Mouse (Mus musculus) hindbrain, embryonic 12.5 days (tissue): ENCODE data around the gene Susd6. TPM values are rescaled to one million over a fixed set of nuclear protein-coding genes. Genes with fewer than 3 reads are reported as not detected.
A peak's percentile ranks its signal among the peaks of the same experiment; 100 is the strongest.

Experiments used
- ATAC-seq: fragments of 200-750 bp; cut with Nextera tagmentation; 2 replicates; pipeline ENCODE4 v1.8.0; 2017; ENCODE audit warnings: moderate TSS enrichment; ENCODE audit not compliant: low FRiP score
- H3K27ac ChIP-seq: fragments of 300-500 bp; sonication (generic); 2 replicates; pipeline ENCODE4 v1.5.1; 2016; ENCODE audit warnings: mild to moderate bottlenecking
- H3K27me3 ChIP-seq: fragments of 300-500 bp; sonication (generic); 2 replicates; pipeline ENCODE4 v1.6.1; 2016; ENCODE audit warnings: mild to moderate bottlenecking
- H3K36me3 ChIP-seq: fragments of 300-500 bp; sonication (generic); 2 replicates; pipeline ENCODE4 v1.6.1; 2016; ENCODE audit warnings: mild to moderate bottlenecking
- H3K4me1 ChIP-seq: fragments of 300-500 bp; sonication (generic); 2 replicates; pipeline ENCODE4 v1.6.1; 2016
- H3K4me2 ChIP-seq: fragments of 300-500 bp; sonication (generic); replicated peaks from 2 replicates; pipeline ENCODE4 v1.6.1; 2016; ENCODE audit warnings: mild to moderate bottlenecking
- H3K4me3 ChIP-seq: fragments of 300-500 bp; sonication (generic); 2 replicates; pipeline ENCODE4 v1.5.1; 2016; ENCODE audit warnings: mild to moderate bottlenecking
- H3K9ac ChIP-seq: fragments of 300-500 bp; sonication (generic); 2 replicates; pipeline ENCODE4 v1.6.1; 2016; ENCODE audit warnings: mild to moderate bottlenecking, moderate library complexity
- H3K9me3 ChIP-seq: fragments of 300-500 bp; sonication (generic); replicated peaks from 2 replicates; pipeline ENCODE4 v1.6.1; 2016; ENCODE audit warnings: mild to moderate bottlenecking
- WGBS: fragments of 180-500 bp; shearing (Covaris S2); methylation state at CpG from one replicate; pipeline ENCODE4 v1.1.7; 2016; 5-methylcytosine and 5-hydroxymethylcytosine counted together
- polyA plus RNA-seq: library from polyadenylated mRNA; unstranded; fragments of >200 nt; fragmentation: Nextera tagmentation; extraction: Ambion mirVana; gene quantifications from 2 replicates; pipeline ENCODE4 v1.2.1, GENCODE M21; 2016

Susd6 gene
- polyA plus RNA-seq, 1 experiment from 2014 or later = 18.8 TPM

DNA sequence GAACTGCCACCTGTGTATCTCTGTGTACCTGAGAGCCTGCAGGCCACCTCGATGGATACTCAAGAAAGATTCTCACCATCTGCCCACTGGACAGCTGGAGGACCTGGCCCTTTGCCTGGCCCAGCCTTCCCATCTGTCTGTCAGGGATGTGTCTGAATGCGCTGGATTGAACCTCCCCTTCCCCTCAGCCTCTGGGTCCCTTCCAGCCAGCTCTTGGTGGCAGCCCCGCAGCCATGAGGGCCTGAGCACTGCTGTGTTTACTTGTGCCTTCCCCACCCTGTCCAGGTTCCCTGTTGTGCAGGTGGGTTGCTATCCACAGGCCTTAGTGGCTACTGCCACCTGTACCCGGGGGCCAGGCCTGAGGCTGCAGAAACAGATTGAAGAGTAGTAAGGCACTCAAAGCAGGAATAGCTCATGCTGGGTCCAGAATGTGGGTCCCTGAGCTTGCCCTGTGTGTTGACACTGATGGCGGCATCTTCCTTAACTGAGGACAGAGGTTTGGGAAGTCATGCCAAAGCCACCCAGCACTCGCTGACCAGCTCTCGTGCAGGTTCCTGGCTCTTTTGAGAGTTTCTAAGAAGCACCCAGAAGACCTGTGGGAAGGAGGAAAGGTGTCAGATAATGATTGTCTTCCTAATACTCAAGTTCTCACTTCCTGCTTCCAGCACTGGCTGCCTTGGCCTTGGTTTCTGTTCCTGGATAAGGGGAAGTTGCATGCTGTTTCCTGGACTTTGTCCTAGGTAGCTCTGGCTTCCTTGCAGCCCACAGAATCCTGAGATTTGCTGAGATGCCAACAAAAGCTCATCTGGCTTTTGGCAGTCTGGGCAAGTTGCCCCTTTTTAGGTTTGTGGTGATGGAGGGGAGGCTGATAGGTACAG is 87.1 kb downstream of the Susd6 start:
- no peak for ATAC-seq

GRCm38 (mm10) chr12:80878093-80878430 is 87.8 kb downstream of the Susd6 start:
- WGBS = 92% methylated on average over 6 of the region's 6 CpGs
- Histone ChIP-seq H3K9me3 (no peaks in the 10 kb centered on the region), H3K4me1 (no peaks in the 10 kb centered on the region), H3K27me3 (no peaks in the 10 kb centered on the region), H3K9ac (no peak overlapping the region), H3K4me2 (no peak overlapping the region), H3K36me3 (peaks cover 40% of the 10 kb centered on the region), H3K27ac (no peak overlapping the region), H3K4me3 (no peak overlapping the region)
- ATAC-seq = no peak

More for the DNA sequence above, 87.1 kb downstream of the Susd6 start:
- Histone ChIP-seq H3K36me3 (peaks cover 40% of the 10 kb centered on the region), H3K9me3 (no peaks in the 10 kb centered on the region), H3K27ac (no peak overlapping the region), H3K9ac (no peak overlapping the region), H3K4me2 (no peak overlapping the region), H3K4me1 (no peaks in the 10 kb centered on the region), H3K4me3 (no peak overlapping the region), H3K27me3 (no peaks in the 10 kb centered on the region)
- WGBS = 91% methylated on average over 7 of the region's 7 CpGs

DNA sequence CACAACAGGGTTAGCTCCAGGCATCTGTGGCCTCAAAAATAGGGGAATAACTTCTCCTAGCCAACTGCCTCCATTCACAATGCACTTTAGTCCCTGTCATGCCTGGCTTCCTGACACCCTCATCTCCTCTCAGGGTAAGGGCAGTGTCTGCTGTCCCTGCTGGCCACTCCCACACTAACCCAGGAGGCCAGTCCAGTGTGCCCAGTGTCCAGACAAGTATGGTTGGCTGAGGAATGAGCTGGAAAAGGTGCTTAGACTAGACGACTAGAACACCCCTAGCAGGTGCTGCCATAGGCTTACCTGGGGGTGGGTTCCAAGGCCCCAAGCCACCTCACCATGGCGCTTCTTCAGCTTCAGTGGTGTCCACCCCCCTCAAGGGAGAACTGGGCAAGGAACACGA is 88.3 kb downstream of the Susd6 start:
- H3K4me1 ChIP-seq = no peaks in the 10 kb centered on the region
- no peaks in the 10 kb centered on the region for H3K9me3 ChIP-seq
- no peak overlapping the region for H3K27ac ChIP-seq
- no peak overlapping the region for H3K4me3 ChIP-seq
- peaks cover 40% of the 10 kb centered on the region for H3K36me3 ChIP-seq
- no peaks in the 10 kb centered on the region for H3K27me3 ChIP-seq
- ATAC-seq = no peak
- H3K4me2 ChIP-seq = no peak overlapping the region
- 78% methylated on average over 3 of the region's 3 CpGs for WGBS
- H3K9ac ChIP-seq = no peak overlapping the region

GRCm38 (mm10) chr12:80879267-80879666 is 89.0 kb downstream of the Susd6 start:
- WGBS = 81% methylated on average over 4 of the region's 4 CpGs
- H3K27ac ChIP-seq = no peak overlapping the region
- H3K36me3 ChIP-seq = peaks cover 36% of the 10 kb centered on the region
- no peak for ATAC-seq
- H3K4me3 ChIP-seq = no peak overlapping the region
- no peaks in the 10 kb centered on the region for H3K27me3 ChIP-seq
- H3K9ac ChIP-seq = no peak overlapping the region
- H3K4me2 ChIP-seq = no peak overlapping the region
- no peaks in the 10 kb centered on the region for H3K4me1 ChIP-seq
- H3K9me3 ChIP-seq = no peaks in the 10 kb centered on the region

- WGBS = 85% methylated on average over 3 of the region's 3 CpGs
- Histone ChIP-seq H3K36me3 (peaks cover 31% of the 10 kb centered on the region), H3K27me3 (no peaks in the 10 kb centered on the region), H3K4me1 (peaks cover 4% of the 10 kb centered on the region), H3K9me3 (no peaks in the 10 kb centered on the region), H3K4me3 (no peak overlapping the region), H3K9ac (no peak overlapping the region), H3K27ac (no peak overlapping the region), H3K4me2 (no peak overlapping the region)
- no peak for ATAC-seq
Observed at GRCm38 (mm10) chr12:80881121-80881520, 90.8 kb downstream of the Susd6 start.

- Histone ChIP-seq H3K27me3 (no peaks in the 10 kb centered on the region), H3K4me1 (peaks cover 4% of the 10 kb centered on the region), H3K4me2 (no peak overlapping the region), H3K9me3 (no peaks in the 10 kb centered on the region), H3K4me3 (no peak overlapping the region), H3K36me3 (0 out of 2 replicates have a peak, but pooled peaks cover 14% of the 10 kb centered on the region), H3K27ac (no peak overlapping the region), H3K9ac (no peak overlapping the region)
- ATAC-seq = no peak
- 98% methylated on average over 3 of the region's 3 CpGs for WGBS
Observed at GRCm38 (mm10) chr12:80883278-80883677, 93.0 kb downstream of the Susd6 start.

DNA sequence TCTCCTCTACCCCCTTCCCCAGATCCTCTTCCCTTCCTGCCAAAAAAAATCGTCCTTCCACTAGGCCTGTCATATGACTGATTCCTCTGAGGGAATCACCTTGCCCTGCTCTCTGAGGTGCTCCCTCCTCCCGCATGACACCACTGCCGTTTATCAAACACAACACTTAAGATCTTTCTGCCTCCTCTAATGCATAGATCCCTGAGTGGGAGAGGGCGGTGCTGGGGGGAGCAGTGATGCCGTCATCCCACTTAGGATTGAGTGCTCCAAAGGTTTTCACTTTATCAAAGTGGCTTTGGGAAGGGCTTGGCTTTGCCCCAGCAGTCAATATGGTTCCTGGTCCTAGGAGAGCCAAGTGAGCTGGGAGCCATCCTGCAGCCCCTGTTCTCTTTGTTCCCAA is 93.6 kb downstream of the Susd6 start:
- Histone ChIP-seq H3K27me3 (no peaks in the 10 kb centered on the region), H3K4me1 (peaks cover 4% of the 10 kb centered on the region), H3K36me3 (0 out of 2 replicates have a peak, but pooled peaks cover 10% of the 10 kb centered on the region), H3K4me2 (no peak overlapping the region), H3K9me3 (no peaks in the 10 kb centered on the region), H3K27ac (no peak overlapping the region), H3K9ac (no peak overlapping the region), H3K4me3 (no peak overlapping the region)
- WGBS = 70% methylated on average over 5 of the region's 5 CpGs
- ATAC-seq = no peak

GRCm38 (mm10) chr12:80885301-80886288 is 95.3 kb downstream of the Susd6 start:
- no peaks in the 10 kb centered on the region for H3K27me3 ChIP-seq
- peaks cover 4% of the 10 kb centered on the region for H3K4me1 ChIP-seq
- 0 out of 2 replicates have a peak, but pooled peaks cover 7% of the 10 kb centered on the region for H3K9me3 ChIP-seq
- no peak overlapping the region for H3K4me3 ChIP-seq
- H3K9ac ChIP-seq = no peak overlapping the region
- no peak for ATAC-seq
- 52% methylated on average over 15 of the region's 15 CpGs for WGBS
- peak overlapping the region; percentile 21; the same call in 1 of the 2 replicates for H3K4me2 ChIP-seq
- H3K27ac ChIP-seq = no peak overlapping the region
- H3K36me3 ChIP-seq = no peaks in the 10 kb centered on the region

GRCm38 (mm10) chr12:80887036-80887435 is 96.7 kb downstream of the Susd6 start:
- no peak overlapping the region for H3K4me3 ChIP-seq
- H3K9ac ChIP-seq = no peak overlapping the region
- H3K27me3 ChIP-seq = no peaks in the 10 kb centered on the region
- 84% methylated on average over 2 of the region's 2 CpGs for WGBS
- no peak overlapping the region for H3K4me2 ChIP-seq
- no peaks in the 10 kb centered on the region for H3K36me3 ChIP-seq
- H3K27ac ChIP-seq = no peak overlapping the region
- ATAC-seq = no peak
- 0 out of 2 replicates have a peak, but pooled peaks cover 7% of the 10 kb centered on the region for H3K9me3 ChIP-seq
- H3K4me1 ChIP-seq = peaks cover 4% of the 10 kb centered on the region

- H3K9me3 ChIP-seq = 0 out of 2 replicates have a peak, but pooled peaks cover 7% of the 10 kb centered on the region
- H3K4me2 ChIP-seq = no peak overlapping the region
- no peak overlapping the region for H3K27ac ChIP-seq
- no peak overlapping the region for H3K9ac ChIP-seq
- 90% methylated on average over 3 of the region's 3 CpGs for WGBS
- no peak for ATAC-seq
- H3K36me3 ChIP-seq = no peaks in the 10 kb centered on the region
- peaks cover 4% of the 10 kb centered on the region for H3K4me1 ChIP-seq
- no peak overlapping the region for H3K4me3 ChIP-seq
- H3K27me3 ChIP-seq = no peaks in the 10 kb centered on the region
Observed at GRCm38 (mm10) chr12:80889331-80889730, 99.0 kb downstream of the Susd6 start.

GRCm38 (mm10) chr12:80891074-80891473 is 100.8 kb downstream of the Susd6 start:
- H3K36me3 ChIP-seq = no peaks in the 10 kb centered on the region
- peaks cover 4% of the 10 kb centered on the region; the same call in 1 of the 2 replicates for H3K4me1 ChIP-seq
- H3K4me2 ChIP-seq = no peak overlapping the region
- H3K27ac ChIP-seq = no peak overlapping the region
- no peak for ATAC-seq
- 93% methylated on average over 2 of the region's 2 CpGs for WGBS
- no peaks in the 10 kb centered on the region for H3K27me3 ChIP-seq
- no peak overlapping the region for H3K9ac ChIP-seq
- H3K9me3 ChIP-seq = 0 out of 2 replicates have a peak, but pooled peaks cover 7% of the 10 kb centered on the region
- no peak overlapping the region for H3K4me3 ChIP-seq
